Mouse (Mus musculus) heart, postnatal 0 days (tissue): ENCODE measurements around the gene Gm37419. TPM values are rescaled to one million over a fixed set of nuclear protein-coding genes. Genes with fewer than 3 reads are reported as not detected.

Experiments used
- ATAC-seq: fragments of 200-750 bp; cut with Nextera tagmentation; 2 replicates; pipeline ENCODE4 v1.8.0; 2017; ENCODE audit warnings: low read depth, moderate number of reproducible peaks, moderate library complexity; ENCODE audit not compliant: insufficient read depth
- DNase-seq: peaks from one replicate; pipeline ENCODE4 v3.0.0-alpha.2; 2016; ENCODE audit warnings: low spot score
- H3K27ac ChIP-seq: fragments of 300-500 bp; sonication (generic); 2 replicates; pipeline ENCODE4 v1.5.1; 2014; ENCODE audit warnings: low read depth, mild to moderate bottlenecking
- H3K27me3 ChIP-seq: fragments of 300-500 bp; sonication (generic); 2 replicates; pipeline ENCODE4 v1.6.1; 2014; ENCODE audit warnings: low read length, mixed read lengths; ENCODE audit not compliant: control insufficient read depth, insufficient read depth
- H3K36me3 ChIP-seq: fragments of 300-500 bp; sonication (generic); replicated peaks from 2 replicates; pipeline ENCODE4 v1.6.1; 2014; ENCODE audit warnings: low read length, mixed read lengths; ENCODE audit not compliant: control insufficient read depth, insufficient read depth
- H3K4me1 ChIP-seq: fragments of 300-500 bp; sonication (generic); 2 replicates; pipeline ENCODE4 v1.6.1; 2014; ENCODE audit warnings: antibody characterized with exemption; ENCODE audit not compliant: control insufficient read depth, insufficient read depth
- H3K4me2 ChIP-seq: fragments of 300-500 bp; sonication (generic); 2 replicates; pipeline ENCODE4 v1.6.1; 2014; ENCODE audit warnings: low read depth, mild to moderate bottlenecking, low read length, moderate library complexity
- H3K4me3 ChIP-seq: fragments of 300-500 bp; sonication (generic); 2 replicates; pipeline ENCODE4 v1.5.1; 2014; ENCODE audit warnings: low read depth, low read length
- H3K9ac ChIP-seq: fragments of 300-500 bp; sonication (generic); replicated peaks from 2 replicates; pipeline ENCODE4 v1.6.1; 2014; ENCODE audit warnings: low read depth, low read length, mixed read lengths
- H3K9me3 ChIP-seq: fragments of 300-500 bp; sonication (generic); replicated peaks from 2 replicates; pipeline ENCODE4 v1.6.1; 2016; ENCODE audit warnings: low read length; ENCODE audit not compliant: control insufficient read depth
- CTCF ChIP-seq: IDR thresholded peaks from 2 replicates; pipeline ENCODE4 v1.5.1; 2016; ENCODE audit warnings: antibody characterized with exemption, control low read depth, low read depth
- EP300 ChIP-seq: IDR thresholded peaks from 2 replicates; pipeline ENCODE4 v1.6.1; 2016; ENCODE audit warnings: antibody characterized with exemption, low read depth
- WGBS: fragments of 180-500 bp; shearing (Covaris S2); extraction: QIAGEN DNeasy Blood & Tissue Kit; methylation state at CpG from one replicate; pipeline ENCODE4 v1.1.7; 2014; 5-methylcytosine and 5-hydroxymethylcytosine counted together
- polyA plus RNA-seq: library from polyadenylated mRNA; unstranded; fragments of >200 nt; fragmentation: Nextera tagmentation; extraction: Ambion mirVana; gene quantifications from 2 replicates; pipeline ENCODE4 v1.2.1, GENCODE M21; 2015
- total RNA-seq: library from RNA; depleted of rRNA; stranded (reverse); fragments of >200 nt; gene quantifications from 2 replicates; pipeline ENCODE4 v1.2.3, GENCODE M21; 2014; ENCODE audit warnings: low replicate concordance

Gm37419 gene
- total and polyA plus RNA-seq, 2 experiments from 2014 or later = not detected

- DNase-seq (no peak), ATAC-seq (no peak)
- no peaks in the 10 kb centered on the region for H3K9me3 ChIP-seq
- H3K27ac ChIP-seq = no peak overlapping the region
- 35% methylated on average over 11 of the region's 11 CpGs for WGBS
- H3K4me2 ChIP-seq = peak overlapping the region; percentile 97
- peak overlapping the region; percentile 62 for H3K4me3 ChIP-seq
- peaks cover 11% of the 10 kb centered on the region; the same call in 1 of the 2 replicates for H3K4me1 ChIP-seq
- peak overlapping the region; percentile 58 for H3K9ac ChIP-seq
- H3K36me3 ChIP-seq = no peaks in the 10 kb centered on the region
- no peak for TF ChIP-seq EP300
- H3K27me3 ChIP-seq = no peaks in the 10 kb centered on the region
Observed at GRCm38 (mm10) chr16:23980201-23980870, 7.9 kb upstream of the Gm37419 start.

GRCm38 (mm10) chr16:23980991-23981720 lies 7.1 kb upstream of the Gm37419 start:
- Histone ChIP-seq H3K9me3 (no peaks in the 10 kb centered on the region), H3K9ac (peak overlapping the region; percentile 58), H3K4me3 (peak overlapping the region; percentile 62), H3K4me2 (peak overlapping the region; percentile 97), H3K4me1 (peaks cover 19% of the 10 kb centered on the region), H3K27ac (no peak overlapping the region), H3K36me3 (no peaks in the 10 kb centered on the region), H3K27me3 (no peaks in the 10 kb centered on the region)
- DNase-seq (no peak), ATAC-seq (no peak)
- TF ChIP-seq CTCF = no peak
- TF ChIP-seq EP300 = no peak
- 2% methylated on average over 30 of the region's 32 CpGs for WGBS

GRCm38 (mm10) chr16:23981925-23982851 lies 6.1 kb upstream of the Gm37419 start:
- Histone ChIP-seq H3K4me1 (peaks cover 19% of the 10 kb centered on the region), H3K4me2 (peak overlapping the region; percentile 97), H3K27ac (peak overlapping the region; percentile 81), H3K36me3 (no peaks in the 10 kb centered on the region), H3K9ac (peak overlapping the region; percentile 58), H3K9me3 (no peaks in the 10 kb centered on the region), H3K4me3 (peak overlapping the region; percentile 62), H3K27me3 (no peaks in the 10 kb centered on the region)
- TF ChIP-seq EP300 = no peak
- peak; percentile 76 for TF ChIP-seq CTCF
- DNase-seq (peak; percentile 93), ATAC-seq (peak; percentile 74)
- 4% methylated on average over 28 of the region's 28 CpGs for WGBS

GRCm38 (mm10) chr16:23982891-23983588 lies 5.2 kb upstream of the Gm37419 start:
- Histone ChIP-seq H3K36me3 (no peaks in the 10 kb centered on the region), H3K4me1 (peaks cover 19% of the 10 kb centered on the region), H3K4me3 (peak overlapping the region; percentile 62), H3K27me3 (no peaks in the 10 kb centered on the region), H3K4me2 (peak overlapping the region; percentile 97), H3K9ac (peak overlapping the region; percentile 57), H3K9me3 (no peaks in the 10 kb centered on the region), H3K27ac (peak overlapping the region; percentile 81)
- under 1% methylated on average over 33 of the region's 33 CpGs for WGBS
- no peak for TF ChIP-seq EP300
- TF ChIP-seq CTCF = peak; percentile 47
- ATAC-seq (no peak), DNase-seq (peak; percentile 73)

- peak overlapping the region; percentile 76 for H3K4me3 ChIP-seq
- peaks cover 19% of the 10 kb centered on the region for H3K4me1 ChIP-seq
- WGBS = under 1% methylated on average over 22 of the region's 22 CpGs
- H3K27ac ChIP-seq = peak overlapping the region; percentile 100
- no peaks in the 10 kb centered on the region for H3K9me3 ChIP-seq
- H3K36me3 ChIP-seq = no peaks in the 10 kb centered on the region
- H3K4me2 ChIP-seq = peak overlapping the region; percentile 97
- no peaks in the 10 kb centered on the region for H3K27me3 ChIP-seq
- TF ChIP-seq CTCF (peak; percentile 98), EP300 (no peak)
- H3K9ac ChIP-seq = peak overlapping the region; percentile 74
- ATAC-seq (peak; percentile 45), DNase-seq (peak; percentile 93)
Observed at GRCm38 (mm10) chr16:23984183-23984582, 4.1 kb upstream of the Gm37419 start.
